8 mouse cellular contexts compared by ENCODE assay signal in genomic region chr4:141239388-141240125, GRCm38 (mm10). TPM values are rescaled to one million over a fixed set of nuclear protein-coding genes. Genes with fewer than 3 reads are reported as not detected.
A peak's percentile ranks its signal among the peaks of the same experiment; 100 is the strongest.
DNase-seq lines count a peak whose midpoint lies in the region; ATAC-seq and TF ChIP-seq lines count a peak whose summit lies in the region.

Arhgef19 (plus strand) TSS chr4:141239499.

- H3K4me3 ChIP-seq in bone marrow macrophage, adult 2 months (ENCODE audit: insufficient read depth, low read length), result peak within 1 kb of the TSS; percentile 51
- H3K4me3 ChIP-seq in erythroblast, embryonic 14.5 days (replicated peaks), result peak within 1 kb of the TSS; percentile 46
- H3K4me3 ChIP-seq in heart, embryonic 13.5 days, result peak within 1 kb of the TSS; percentile 50
- peak within 1 kb of the TSS; percentile 46 for H3K4me3 ChIP-seq in kidney, embryonic 16.5 days (ENCODE audit: low read length)
- H3K4me3 ChIP-seq in liver, embryonic 15.5 days (replicated peaks), result peak within 1 kb of the TSS; percentile 39
- H3K4me3 ChIP-seq in neural tube, embryonic 11.5 days (ENCODE audit: low read depth, low read length), result peak within 1 kb of the TSS; percentile 18

- WGBS in heart, embryonic 13.5 days, result 1% methylated on average over 31 of the region's 31 CpGs
- WGBS in kidney, embryonic 16.5 days, result under 1% methylated on average over 31 of the region's 31 CpGs
- 3% methylated on average over 31 of the region's 31 CpGs for WGBS in liver, embryonic 15.5 days (ENCODE audit: insufficient replicate concordance)
- WGBS in neural tube, embryonic 11.5 days, result 2% methylated on average over 31 of the region's 31 CpGs

- no peaks in the 10 kb centered on the region for H3K9me3 ChIP-seq in erythroblast, embryonic 14.5 days (ENCODE audit: control insufficient read depth, low read length)
- H3K9me3 ChIP-seq in heart, embryonic 13.5 days, result no peaks in the 10 kb centered on the region
- H3K9me3 ChIP-seq in kidney, embryonic 16.5 days (ENCODE audit: low read length), result no peaks in the 10 kb centered on the region
- no peaks in the 10 kb centered on the region for H3K9me3 ChIP-seq in liver, embryonic 15.5 days (replicated peaks)
- no peaks in the 10 kb centered on the region for H3K9me3 ChIP-seq in neural tube, embryonic 11.5 days (ENCODE audit: control insufficient read depth, low read length)

- peak; percentile 95 for ATAC-seq in CD4-positive, CD25-positive, alpha-beta regulatory T cell, adult 4 months
- peak; percentile 81 for ATAC-seq in heart, embryonic 13.5 days (ENCODE audit: extremely low read depth, insufficient number of reproducible peaks, low FRiP score, low TSS enrichment)
- ATAC-seq in kidney, embryonic 16.5 days (ENCODE audit: low FRiP score, low TSS enrichment), result peak; percentile 96
- peak; percentile 84 for ATAC-seq in liver, embryonic 15.5 days (ENCODE audit: insufficient read depth)
- peak; percentile 89 for ATAC-seq in neural tube, embryonic 11.5 days (ENCODE audit: insufficient read depth, low FRiP score, low TSS enrichment)

- peak; percentile 85 for DNase-seq in neural tube, embryonic 11.5 days (ENCODE audit: low spot score)
- peak; percentile 67 for DNase-seq in thymus, postnatal 0 days (ENCODE audit: low spot score)

- peak within 1 kb of the TSS; percentile 83 for H3K4me2 ChIP-seq in heart, embryonic 13.5 days
- H3K4me2 ChIP-seq in kidney, embryonic 16.5 days (replicated peaks; ENCODE audit: low read depth, low read length), result peak within 1 kb of the TSS; percentile 77
- H3K4me2 ChIP-seq in liver, embryonic 15.5 days, result peak within 1 kb of the TSS; percentile 66
- peak within 1 kb of the TSS; percentile 41 for H3K4me2 ChIP-seq in neural tube, embryonic 11.5 days (ENCODE audit: low read depth)

- peak within 1 kb of the TSS; percentile 73 for H3K9ac ChIP-seq in heart, embryonic 13.5 days
- H3K9ac ChIP-seq in kidney, embryonic 16.5 days (replicated peaks; ENCODE audit: low read length), result peak within 1 kb of the TSS; percentile 56
- H3K9ac ChIP-seq in liver, embryonic 15.5 days, result 0 out of 2 replicates have a peak within 1 kb of the TSS, but pooled peaks have one; percentile 21
- H3K9ac ChIP-seq in neural tube, embryonic 11.5 days (ENCODE audit: low read length), result peak within 1 kb of the TSS; percentile 3; the same call in 1 of the 2 replicates

- no peak for TF ChIP-seq CTCF in bone marrow macrophage, adult 2 months (IDR thresholded peaks at IDR 0.05; ENCODE audit: low read depth, low read length)

- H3K27me3 ChIP-seq in erythroblast, embryonic 14.5 days (ENCODE audit: control insufficient read depth), result peaks cover 82% of the 10 kb centered on the region
- H3K27me3 ChIP-seq in heart, embryonic 13.5 days (replicated peaks), result peaks cover 92% of the 10 kb centered on the region
- peaks cover 33% of the 10 kb centered on the region for H3K27me3 ChIP-seq in kidney, embryonic 16.5 days (ENCODE audit: insufficient read depth, low read length)
- peaks cover 87% of the 10 kb centered on the region for H3K27me3 ChIP-seq in liver, embryonic 15.5 days
- peaks cover 67% of the 10 kb centered on the region for H3K27me3 ChIP-seq in neural tube, embryonic 11.5 days (ENCODE audit: control insufficient read depth, insufficient read depth, low read length)

- no peaks in the 10 kb centered on the region for H3K36me3 ChIP-seq in erythroblast, embryonic 14.5 days (ENCODE audit: control insufficient read depth)
- no peaks in the 10 kb centered on the region for H3K36me3 ChIP-seq in heart, embryonic 13.5 days
- no peaks in the 10 kb centered on the region for H3K36me3 ChIP-seq in kidney, embryonic 16.5 days (ENCODE audit: insufficient read depth, low read length)
- no peaks in the 10 kb centered on the region for H3K36me3 ChIP-seq in liver, embryonic 15.5 days (replicated peaks)
- no peaks in the 10 kb centered on the region for H3K36me3 ChIP-seq in neural tube, embryonic 11.5 days (ENCODE audit: control insufficient read depth, insufficient read depth, low read length)

- no peak for TF ChIP-seq POLR2A in bone marrow macrophage, adult 2 months (IDR thresholded peaks at IDR 0.05; ENCODE audit: borderline replicate concordance, low read depth, low read length)

- H3K27ac ChIP-seq in bone marrow macrophage, adult 2 months (ENCODE audit: insufficient read depth, low read depth, low read length), result no peak within 1 kb of the TSS
- no peak within 1 kb of the TSS; the same call in 1 of the 2 replicates for H3K27ac ChIP-seq in heart, embryonic 13.5 days (replicated peaks)
- peak within 1 kb of the TSS; percentile 61 for H3K27ac ChIP-seq in kidney, embryonic 16.5 days (ENCODE audit: low read length)
- no peak within 1 kb of the TSS for H3K27ac ChIP-seq in liver, embryonic 15.5 days (replicated peaks)
- H3K27ac ChIP-seq in neural tube, embryonic 11.5 days (ENCODE audit: low read depth, low read length), result no peak within 1 kb of the TSS

- peaks cover 8% of the 10 kb centered on the region for H3K4me1 ChIP-seq in bone marrow macrophage, adult 2 months (ENCODE audit: control insufficient read depth, insufficient read depth, low read length)
- peaks cover 26% of the 10 kb centered on the region for H3K4me1 ChIP-seq in erythroblast, embryonic 14.5 days (ENCODE audit: control insufficient read depth)
- peaks cover 45% of the 10 kb centered on the region for H3K4me1 ChIP-seq in heart, embryonic 13.5 days
- H3K4me1 ChIP-seq in kidney, embryonic 16.5 days (ENCODE audit: insufficient read depth, low read length), result peaks cover 44% of the 10 kb centered on the region
- H3K4me1 ChIP-seq in liver, embryonic 15.5 days (replicated peaks), result peaks cover 26% of the 10 kb centered on the region
- peaks cover 5% of the 10 kb centered on the region for H3K4me1 ChIP-seq in neural tube, embryonic 11.5 days (ENCODE audit: control insufficient read depth, insufficient read depth, low read length)

RNA-seq across cellular contexts. Expression of gene Arhgef19, which starts in this region (rescaled TPM):
- not detected for polyA plus RNA-seq in CD4-positive, CD25-positive, alpha-beta regulatory T cell, adult 4 months (2017; shearing (Covaris generic))
- not detected in 2 replicates for polyA plus RNA-seq in bone marrow macrophage, adult 2 months (2012; ENCODE audit: insufficient read depth, insufficient read length, missing spikeins)
- 0.08 and 0.12 TPM in 2 replicates for polyA plus RNA-seq in erythroblast, embryonic 14.5 days (2012)
- 2.2 and 3.1 TPM in 2 replicates for polyA plus RNA-seq in heart, embryonic 13.5 days (2015; fragmentation: Nextera tagmentation; extraction: Ambion mirVana)
- polyA plus RNA-seq in kidney, embryonic 16.5 days (2015; fragmentation: Nextera tagmentation; extraction: Ambion mirVana), result 9.6 and 11.2 TPM in 2 replicates
- 1.5 TPM in 2 replicates for polyA plus RNA-seq in liver, embryonic 15.5 days (2015; fragmentation: Nextera tagmentation; extraction: Ambion mirVana)
- 1.2 and 2.3 TPM in 2 replicates for polyA plus RNA-seq in neural tube, embryonic 11.5 days (2014; fragmentation: Nextera tagmentation; extraction: Ambion mirVana)
- polyA plus RNA-seq in thymus, postnatal 0 days (2015; fragmentation: Nextera tagmentation; extraction: Ambion mirVana), result 0.29 and 0.39 TPM in 2 replicates

Comparison
In these comparisons a context has a peak if more than half of its experiments do, and no peak if none do; other contexts are left out.
1. Peak in ATAC-seq in CD4-positive, CD25-positive, alpha-beta regulatory T cell, adult 4 months; RNA of the gene not detected or under 1 TPM.
2. Peak in DNase-seq in thymus, postnatal 0 days; RNA of the gene not detected or under 1 TPM.
3. H3K9ac ChIP-seq: peak in every context shown above with its lines; median percentile 73 in heart, embryonic 13.5 days; 56 in kidney, embryonic 16.5 days; 21 in liver, embryonic 15.5 days; 3 in neural tube, embryonic 11.5 days.